Mouse (Mus musculus) megakaryocyte, embryonic 14.5 days (primary cell): ENCODE data around the gene Vps35l.

Experiments
- FLI1 ChIP-seq: IDR thresholded peaks from 2 replicates; pipeline ENCODE4 v1.6.1; 2012; ENCODE audit warnings: low read length, inconsistent platforms, mixed read lengths
- GATA1 ChIP-seq: IDR thresholded peaks from 3 replicates; pipeline ENCODE4 v1.6.1; 2012; ENCODE audit warnings: mixed read lengths, low read length, inconsistent platforms, borderline replicate concordance

DNA sequence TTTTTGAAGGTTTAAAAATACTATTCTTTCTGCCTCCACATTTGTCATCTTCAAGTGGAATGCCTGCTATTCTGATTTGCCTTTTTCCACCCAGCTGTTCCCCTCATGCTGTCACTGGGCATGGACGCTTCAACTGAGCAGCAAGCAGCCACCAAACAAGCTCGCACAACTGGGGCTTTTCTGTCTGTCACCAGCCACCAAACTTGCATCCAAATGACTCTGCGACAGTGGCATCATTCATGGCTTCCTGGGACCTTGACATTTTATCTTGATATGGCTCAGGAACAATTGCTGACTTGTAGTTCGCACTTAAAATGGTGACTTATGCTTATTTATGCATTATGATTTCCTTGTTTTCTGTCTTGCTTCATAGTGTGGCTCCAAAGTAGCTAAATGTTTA lies 144.9 kb downstream of the Vps35l start:
- TF ChIP-seq GATA1 = no peak
- no peak for TF ChIP-seq FLI1
